Mouse (Mus musculus): Measurements from ENCODE around the gene Lbx2. TPM values are rescaled to one million over a fixed set of nuclear protein-coding genes. Genes with fewer than 3 reads are reported as not detected.

Gene Lbx2
- polyA plus RNA-seq, 1 experiment from 2014 or later: 1.4 TPM

GRCm38 (mm10) chr6:83131469-83132034, 45.4 kb downstream of the Lbx2 start:
- no peaks in the 10 kb centered on the region for H3K9me3 ChIP-seq (ENCODE audit: control insufficient read depth, low read length)
- peaks cover 14% of the 10 kb centered on the region; the same call in 1 of the 2 replicates for H3K4me1 ChIP-seq (replicated peaks; ENCODE audit: control insufficient read depth, insufficient read depth, low read length)
- H3K27me3 ChIP-seq (replicated peaks; ENCODE audit: control insufficient read depth, insufficient read depth, low read length): no peaks in the 10 kb centered on the region
- no peak overlapping the region for H3K4me3 ChIP-seq (ENCODE audit: low read depth, low read length)
- H3K4me2 ChIP-seq (ENCODE audit: low read length): 0 out of 2 replicates have a peak overlapping the region, but pooled peaks have one; percentile 0
- peak overlapping the region; percentile 48 for H3K27ac ChIP-seq (ENCODE audit: low read depth)
- H3K36me3 ChIP-seq (ENCODE audit: control insufficient read depth, insufficient read depth, low read length): no peaks in the 10 kb centered on the region
- ATAC-seq (replicated peaks; ENCODE audit: low FRiP score, low TSS enrichment, low read depth) (peak; percentile 40; the same call in 1 of the 2 replicates), DNase-seq (ENCODE audit: low spot score) (no peak)
- WGBS: 50% methylated on average over 6 of the region's 6 CpGs
- H3K9ac ChIP-seq (ENCODE audit: low read length): no peak overlapping the region

GRCm38 (mm10) chr6:83132176-83132919, 46.2 kb downstream of the Lbx2 start:
- Histone ChIP-seq H3K4me2 (ENCODE audit: low read length) (no peak overlapping the region), H3K9ac (ENCODE audit: low read length) (no peak overlapping the region), H3K27me3 (replicated peaks; ENCODE audit: control insufficient read depth, insufficient read depth, low read length) (no peaks in the 10 kb centered on the region), H3K27ac (ENCODE audit: low read depth) (no peak overlapping the region), H3K4me1 (replicated peaks; ENCODE audit: control insufficient read depth, insufficient read depth, low read length) (peaks cover 14% of the 10 kb centered on the region; the same call in 1 of the 2 replicates), H3K9me3 (ENCODE audit: control insufficient read depth, low read length) (no peaks in the 10 kb centered on the region), H3K4me3 (ENCODE audit: low read depth, low read length) (no peak overlapping the region), H3K36me3 (ENCODE audit: control insufficient read depth, insufficient read depth, low read length) (no peaks in the 10 kb centered on the region)
- no peak for DNase-seq (ENCODE audit: low spot score)
- WGBS: 79% methylated on average over 9 of the region's 9 CpGs
- ATAC-seq (replicated peaks; ENCODE audit: low FRiP score, low TSS enrichment, low read depth): no peak

- DNase-seq (ENCODE audit: low spot score) (no peak), ATAC-seq (replicated peaks; ENCODE audit: low FRiP score, low TSS enrichment, low read depth) (no peak)
- Histone ChIP-seq H3K9me3 (ENCODE audit: control insufficient read depth, low read length) (no peaks in the 10 kb centered on the region), H3K27ac (ENCODE audit: low read depth) (no peak overlapping the region), H3K4me3 (ENCODE audit: low read depth, low read length) (no peak overlapping the region), H3K4me1 (replicated peaks; ENCODE audit: control insufficient read depth, insufficient read depth, low read length) (peaks cover 28% of the 10 kb centered on the region), H3K4me2 (ENCODE audit: low read length) (no peak overlapping the region), H3K27me3 (replicated peaks; ENCODE audit: control insufficient read depth, insufficient read depth, low read length) (no peaks in the 10 kb centered on the region), H3K9ac (ENCODE audit: low read length) (no peak overlapping the region), H3K36me3 (ENCODE audit: control insufficient read depth, insufficient read depth, low read length) (no peaks in the 10 kb centered on the region)
- WGBS: 70% methylated on average over 3 of the region's 3 CpGs
Measured at GRCm38 (mm10) chr6:83134226-83134625, 48.1 kb downstream of the Lbx2 start.

GRCm38 (mm10) chr6:83134951-83135513, 48.9 kb downstream of the Lbx2 start, which contains the start of gene Rtkn:
Gene Rtkn, plus strand, starts transcription at chr6:83135463.
- Histone ChIP-seq H3K27me3 (replicated peaks; ENCODE audit: control insufficient read depth, insufficient read depth, low read length) (no peaks in the 10 kb centered on the region), H3K9ac (ENCODE audit: low read length) (peak within 1 kb of the TSS; percentile 93), H3K27ac (ENCODE audit: low read depth) (peak within 1 kb of the TSS; percentile 100), H3K4me2 (ENCODE audit: low read length) (peak within 1 kb of the TSS; percentile 80), H3K4me3 (ENCODE audit: low read depth, low read length) (peak within 1 kb of the TSS; percentile 64), H3K36me3 (ENCODE audit: control insufficient read depth, insufficient read depth, low read length) (no peaks in the 10 kb centered on the region), H3K4me1 (replicated peaks; ENCODE audit: control insufficient read depth, insufficient read depth, low read length) (peaks cover 31% of the 10 kb centered on the region), H3K9me3 (ENCODE audit: control insufficient read depth, low read length) (no peaks in the 10 kb centered on the region)
- DNase-seq (ENCODE audit: low spot score) (no peak), ATAC-seq (replicated peaks; ENCODE audit: low FRiP score, low TSS enrichment, low read depth) (no peak)
- WGBS: 63% methylated on average over 7 of the region's 7 CpGs

GRCm38 (mm10) chr6:83135571-83136161, 49.5 kb downstream of the Lbx2 start:
- Histone ChIP-seq H3K4me2 (ENCODE audit: low read length) (peak overlapping the region; percentile 80), H3K4me1 (replicated peaks; ENCODE audit: control insufficient read depth, insufficient read depth, low read length) (peaks cover 31% of the 10 kb centered on the region), H3K27me3 (replicated peaks; ENCODE audit: control insufficient read depth, insufficient read depth, low read length) (no peaks in the 10 kb centered on the region), H3K27ac (ENCODE audit: low read depth) (peak overlapping the region; percentile 100), H3K36me3 (ENCODE audit: control insufficient read depth, insufficient read depth, low read length) (no peaks in the 10 kb centered on the region), H3K9ac (ENCODE audit: low read length) (peak overlapping the region; percentile 93), H3K9me3 (ENCODE audit: control insufficient read depth, low read length) (no peaks in the 10 kb centered on the region), H3K4me3 (ENCODE audit: low read depth, low read length) (peak overlapping the region; percentile 64)
- ATAC-seq (replicated peaks; ENCODE audit: low FRiP score, low TSS enrichment, low read depth) (no peak), DNase-seq (ENCODE audit: low spot score) (no peak)
- 5% methylated on average over 37 of the region's 37 CpGs for WGBS

GRCm38 (mm10) chr6:83136291-83136880, 50.2 kb downstream of the Lbx2 start:
- H3K4me1 ChIP-seq (replicated peaks; ENCODE audit: control insufficient read depth, insufficient read depth, low read length): peaks cover 32% of the 10 kb centered on the region
- H3K9me3 ChIP-seq (ENCODE audit: control insufficient read depth, low read length): no peaks in the 10 kb centered on the region
- ATAC-seq (replicated peaks; ENCODE audit: low FRiP score, low TSS enrichment, low read depth): 0 out of 2 replicates have a peak, but pooled peaks have one; percentile 1
- no peak for DNase-seq (ENCODE audit: low spot score)
- H3K9ac ChIP-seq (ENCODE audit: low read length): peak overlapping the region; percentile 93
- WGBS: 21% methylated on average over 5 of the region's 5 CpGs
- no peaks in the 10 kb centered on the region for H3K36me3 ChIP-seq (ENCODE audit: control insufficient read depth, insufficient read depth, low read length)
- no peaks in the 10 kb centered on the region for H3K27me3 ChIP-seq (replicated peaks; ENCODE audit: control insufficient read depth, insufficient read depth, low read length)
- peak overlapping the region; percentile 64 for H3K4me3 ChIP-seq (ENCODE audit: low read depth, low read length)
- H3K27ac ChIP-seq (ENCODE audit: low read depth): peak overlapping the region; percentile 100
- H3K4me2 ChIP-seq (ENCODE audit: low read length): peak overlapping the region; percentile 80

GRCm38 (mm10) chr6:83136881-83137575, 50.9 kb downstream of the Lbx2 start:
- ATAC-seq (replicated peaks; ENCODE audit: low FRiP score, low TSS enrichment, low read depth) (peak; percentile 83), DNase-seq (ENCODE audit: low spot score) (peak; percentile 95)
- under 1% methylated on average over 25 of the region's 26 CpGs for WGBS

GRCm38 (mm10) chr6:83137576-83137950, 51.4 kb downstream of the Lbx2 start:
- 0% methylated on average over 12 of the region's 12 CpGs for WGBS
- Histone ChIP-seq H3K4me3 (ENCODE audit: low read depth, low read length) (peak overlapping the region; percentile 64), H3K27me3 (replicated peaks; ENCODE audit: control insufficient read depth, insufficient read depth, low read length) (no peaks in the 10 kb centered on the region), H3K9ac (ENCODE audit: low read length) (peak overlapping the region; percentile 93), H3K4me1 (replicated peaks; ENCODE audit: control insufficient read depth, insufficient read depth, low read length) (peaks cover 43% of the 10 kb centered on the region), H3K9me3 (ENCODE audit: control insufficient read depth, low read length) (no peaks in the 10 kb centered on the region), H3K4me2 (ENCODE audit: low read length) (peak overlapping the region; percentile 80), H3K27ac (ENCODE audit: low read depth) (peak overlapping the region; percentile 100), H3K36me3 (ENCODE audit: control insufficient read depth, insufficient read depth, low read length) (no peaks in the 10 kb centered on the region)
- peak; percentile 69 for ATAC-seq (replicated peaks; ENCODE audit: low FRiP score, low TSS enrichment, low read depth)
- DNase-seq (ENCODE audit: low spot score): no peak

More at GRCm38 (mm10) chr6:83136881-83137575, 50.9 kb downstream of the Lbx2 start:
- peak overlapping the region; percentile 64 for H3K4me3 ChIP-seq (ENCODE audit: low read depth, low read length)
- H3K9ac ChIP-seq (ENCODE audit: low read length): peak overlapping the region; percentile 93
- H3K4me2 ChIP-seq (ENCODE audit: low read length): peak overlapping the region; percentile 80
- peak overlapping the region; percentile 100 for H3K27ac ChIP-seq (ENCODE audit: low read depth)
- no peaks in the 10 kb centered on the region for H3K9me3 ChIP-seq (ENCODE audit: control insufficient read depth, low read length)
- no peaks in the 10 kb centered on the region for H3K27me3 ChIP-seq (replicated peaks; ENCODE audit: control insufficient read depth, insufficient read depth, low read length)
- no peaks in the 10 kb centered on the region for H3K36me3 ChIP-seq (ENCODE audit: control insufficient read depth, insufficient read depth, low read length)
- peaks cover 38% of the 10 kb centered on the region for H3K4me1 ChIP-seq (replicated peaks; ENCODE audit: control insufficient read depth, insufficient read depth, low read length)
